Mouse (Mus musculus): ENCODE data around the gene Krt80. TPM values are rescaled to one million over a fixed set of nuclear protein-coding genes. Genes with fewer than 3 reads are reported as not detected.
A peak's percentile ranks its signal among the peaks of the same experiment; 100 is the strongest.

Gene Krt80
- polyA plus RNA-seq, 1 experiment from 2014 or later: 26.3 TPM

GRCm38 (mm10) chr15:101318889-101319765, 50.8 kb downstream of the Krt80 start:
- no peaks in the 10 kb centered on the region; the same call in 1 of the 2 replicates for H3K4me1 ChIP-seq (ENCODE audit: insufficient read depth, low read depth, low read length)
- no peak overlapping the region for H3K4me3 ChIP-seq (ENCODE audit: low read depth, low read length)
- 49% methylated on average over 14 of the region's 14 CpGs for WGBS
- no peaks in the 10 kb centered on the region for H3K9me3 ChIP-seq (ENCODE audit: low read length)
- ATAC-seq: no peak
- no peaks in the 10 kb centered on the region for H3K27me3 ChIP-seq (replicated peaks; ENCODE audit: insufficient read depth, low read length)
- H3K4me2 ChIP-seq (replicated peaks; ENCODE audit: low read depth, low read length): no peak overlapping the region
- no peak overlapping the region for H3K9ac ChIP-seq (replicated peaks; ENCODE audit: low read depth)
- H3K27ac ChIP-seq (ENCODE audit: low read length): peak overlapping the region; percentile 9; the same call in 1 of the 2 replicates
- TF ChIP-seq EP300 (IDR thresholded peaks at IDR 0.05) (no peak), CTCF (IDR thresholded peaks at IDR 0.05) (no peak)
- no peak for DNase-seq (ENCODE audit: low spot score)
- no peaks in the 10 kb centered on the region for H3K36me3 ChIP-seq (ENCODE audit: insufficient read depth, low read length)

- no peak overlapping the region for H3K9ac ChIP-seq (replicated peaks; ENCODE audit: low read depth)
- WGBS: 49% methylated on average over 2 of the region's 2 CpGs
Observed at GRCm38 (mm10) chr15:101317814-101318500, 52.0 kb downstream of the Krt80 start.

GRCm38 (mm10) chr15:101316913-101317813, 52.8 kb downstream of the Krt80 start:
- Histone ChIP-seq H3K9ac (replicated peaks; ENCODE audit: low read depth) (no peak overlapping the region), H3K27me3 (replicated peaks; ENCODE audit: insufficient read depth, low read length) (no peaks in the 10 kb centered on the region), H3K4me1 (ENCODE audit: insufficient read depth, low read depth, low read length) (no peaks in the 10 kb centered on the region; the same call in 1 of the 2 replicates), H3K27ac (ENCODE audit: low read length) (peak overlapping the region; percentile 43), H3K36me3 (ENCODE audit: insufficient read depth, low read length) (no peaks in the 10 kb centered on the region), H3K4me2 (replicated peaks; ENCODE audit: low read depth, low read length) (no peak overlapping the region), H3K9me3 (ENCODE audit: low read length) (no peaks in the 10 kb centered on the region), H3K4me3 (ENCODE audit: low read depth, low read length) (no peak overlapping the region)
- no peak for DNase-seq (ENCODE audit: low spot score)
- peak; percentile 19 for ATAC-seq
- TF ChIP-seq EP300 (IDR thresholded peaks at IDR 0.05): no peak
- no peak for TF ChIP-seq CTCF (IDR thresholded peaks at IDR 0.05)
- WGBS: 62% methylated on average over 18 of the region's 18 CpGs

More at GRCm38 (mm10) chr15:101317814-101318500, 52.0 kb downstream of the Krt80 start:
- TF ChIP-seq CTCF (IDR thresholded peaks at IDR 0.05): peak; percentile 5; the same call in 1 of the 2 replicates
- TF ChIP-seq EP300 (IDR thresholded peaks at IDR 0.05): no peak
- Histone ChIP-seq H3K36me3 (ENCODE audit: insufficient read depth, low read length) (no peaks in the 10 kb centered on the region), H3K4me1 (ENCODE audit: insufficient read depth, low read depth, low read length) (no peaks in the 10 kb centered on the region; the same call in 1 of the 2 replicates), H3K27me3 (replicated peaks; ENCODE audit: insufficient read depth, low read length) (no peaks in the 10 kb centered on the region), H3K4me3 (ENCODE audit: low read depth, low read length) (no peak overlapping the region), H3K9me3 (ENCODE audit: low read length) (no peaks in the 10 kb centered on the region), H3K27ac (ENCODE audit: low read length) (no peak overlapping the region; the same call in 1 of the 2 replicates), H3K4me2 (replicated peaks; ENCODE audit: low read depth, low read length) (no peak overlapping the region)
- DNase-seq (ENCODE audit: low spot score) (no peak), ATAC-seq (no peak)

GRCm38 (mm10) chr15:101316279-101316912, 53.6 kb downstream of the Krt80 start:
- no peak for DNase-seq (ENCODE audit: low spot score)
- 55% methylated on average over 13 of the region's 13 CpGs for WGBS
- no peak for TF ChIP-seq CTCF (IDR thresholded peaks at IDR 0.05)
- TF ChIP-seq EP300 (IDR thresholded peaks at IDR 0.05): no peak
- no peaks in the 10 kb centered on the region for H3K36me3 ChIP-seq (ENCODE audit: insufficient read depth, low read length)
- no peak overlapping the region for H3K9ac ChIP-seq (replicated peaks; ENCODE audit: low read depth)
- no peaks in the 10 kb centered on the region for H3K9me3 ChIP-seq (ENCODE audit: low read length)
- H3K27me3 ChIP-seq (replicated peaks; ENCODE audit: insufficient read depth, low read length): no peaks in the 10 kb centered on the region
- no peak for ATAC-seq
- H3K4me3 ChIP-seq (ENCODE audit: low read depth, low read length): peak overlapping the region; percentile 27; the same call in 1 of the 2 replicates
- no peak overlapping the region for H3K27ac ChIP-seq (ENCODE audit: low read length)
- peak overlapping the region; percentile 54 for H3K4me2 ChIP-seq (replicated peaks; ENCODE audit: low read depth, low read length)
- no peaks in the 10 kb centered on the region; the same call in 1 of the 2 replicates for H3K4me1 ChIP-seq (ENCODE audit: insufficient read depth, low read depth, low read length)

GRCm38 (mm10) chr15:101315832-101316231, 54.1 kb downstream of the Krt80 start:
- Histone ChIP-seq H3K36me3 (ENCODE audit: insufficient read depth, low read length) (no peaks in the 10 kb centered on the region), H3K4me1 (ENCODE audit: insufficient read depth, low read depth, low read length) (no peaks in the 10 kb centered on the region; the same call in 1 of the 2 replicates), H3K4me2 (replicated peaks; ENCODE audit: low read depth, low read length) (peak overlapping the region; percentile 54), H3K9me3 (ENCODE audit: low read length) (no peaks in the 10 kb centered on the region), H3K4me3 (ENCODE audit: low read depth, low read length) (peak overlapping the region; percentile 27; the same call in 1 of the 2 replicates), H3K27me3 (replicated peaks; ENCODE audit: insufficient read depth, low read length) (no peaks in the 10 kb centered on the region), H3K27ac (ENCODE audit: low read length) (no peak overlapping the region), H3K9ac (replicated peaks; ENCODE audit: low read depth) (no peak overlapping the region)
- peak; percentile 75 for TF ChIP-seq EP300 (IDR thresholded peaks at IDR 0.05)
- TF ChIP-seq CTCF (IDR thresholded peaks at IDR 0.05): peak; percentile 96
- DNase-seq (ENCODE audit: low spot score) (peak; percentile 95), ATAC-seq (peak; percentile 83)
- WGBS: 0% methylated on average over 11 of the region's 11 CpGs

Measured in lung, postnatal 0 days (tissue).